Mouse (Mus musculus) erythroblast, embryonic 14.5 days (primary cell): ENCODE measurements around the gene Ptpa.

ENCODE experiments used
- GATA1 ChIP-seq: IDR thresholded peaks from 2 replicates; pipeline ENCODE4 v1.6.1; 2012; ENCODE audit warnings: low read length, inconsistent platforms, mixed read lengths
- TAL1 ChIP-seq: IDR thresholded peaks from 3 replicates; pipeline ENCODE4 v1.6.1; 2012; ENCODE audit warnings: low read length, inconsistent platforms, mixed read lengths

- TF ChIP-seq TAL1 (no peak), GATA1 (no peak)
These were observed 28.2 kb downstream of the Ptpa start for GRCm38 (mm10) chr2:30444006-30444405.
